Mouse (Mus musculus): ENCODE data around the gene Myocd. TPM values are rescaled to one million over a fixed set of nuclear protein-coding genes. Genes with fewer than 3 reads are reported as not detected.

Myocd gene
- polyA plus RNA-seq (2017; shearing (Covaris generic)): not detected

- no peak for ATAC-seq
Observed at GRCm38 (mm10) chr11:65269851-65270473, at the start of gene Myocd. Gene Myocd (minus strand): TSS chr11:65269989.

GRCm38 (mm10) chr11:65303824-65304223 lies 34.0 kb upstream of the Myocd start:
- ATAC-seq: no peak

- ATAC-seq: no peak
Observed at GRCm38 (mm10) chr11:65294128-65294833, 24.5 kb upstream of the Myocd start.

- no peak for ATAC-seq
Observed at GRCm38 (mm10) chr11:65292994-65293393, 23.2 kb upstream of the Myocd start.

GRCm38 (mm10) chr11:65287706-65288105 lies 17.9 kb upstream of the Myocd start:
- no peak for ATAC-seq

- ATAC-seq: no peak
Observed at GRCm38 (mm10) chr11:65286211-65286610, 16.4 kb upstream of the Myocd start.

GRCm38 (mm10) chr11:65275441-65275840 lies 5.7 kb upstream of the Myocd start:
- no peak for ATAC-seq

- ATAC-seq: no peak
Observed at GRCm38 (mm10) chr11:65271000-65271399, 1.2 kb upstream of the Myocd start.

GRCm38 (mm10) chr11:65268310-65268709 lies 1.5 kb downstream of the Myocd start:
- no peak for ATAC-seq

- no peak for ATAC-seq
Observed at GRCm38 (mm10) chr11:65263466-65263865, 6.3 kb downstream of the Myocd start.

GRCm38 (mm10) chr11:65258997-65259396 lies 10.8 kb downstream of the Myocd start:
- ATAC-seq: no peak

- ATAC-seq: no peak
Observed at GRCm38 (mm10) chr11:65256143-65256542, 13.6 kb downstream of the Myocd start.

GRCm38 (mm10) chr11:65255564-65255963 lies 14.2 kb downstream of the Myocd start:
- no peak for ATAC-seq

GRCm38 (mm10) chr11:65250366-65250765 lies 19.4 kb downstream of the Myocd start:
- ATAC-seq: no peak

- ATAC-seq: no peak
Observed at GRCm38 (mm10) chr11:65246301-65247054, 23.3 kb downstream of the Myocd start.

- ATAC-seq: no peak
Observed at GRCm38 (mm10) chr11:65243593-65243992, 26.2 kb downstream of the Myocd start.

- no peak for ATAC-seq
Observed at GRCm38 (mm10) chr11:65240521-65240920, 29.3 kb downstream of the Myocd start.

GRCm38 (mm10) chr11:65237896-65238295 lies 31.9 kb downstream of the Myocd start:
- ATAC-seq: no peak

- ATAC-seq: no peak
Observed at GRCm38 (mm10) chr11:65236907-65237306, 32.9 kb downstream of the Myocd start.

- ATAC-seq: no peak
Observed at GRCm38 (mm10) chr11:65235374-65235773, 34.4 kb downstream of the Myocd start.

GRCm38 (mm10) chr11:65231771-65232170 lies 38.0 kb downstream of the Myocd start:
- ATAC-seq: no peak

- ATAC-seq: no peak
Observed at GRCm38 (mm10) chr11:65226766-65227165, 43.0 kb downstream of the Myocd start.

GRCm38 (mm10) chr11:65214954-65215629 lies 54.7 kb downstream of the Myocd start:
- no peak for ATAC-seq
